Mouse (Mus musculus) embryonic fibroblast, embryonic 13.5 days (primary cell): Measurements from ENCODE around the gene Txlng.

Experiments used
- CTCF ChIP-seq: IDR thresholded peaks from 2 replicates; pipeline ENCODE4 v1.5.1; 2011; ENCODE audit warnings: mild to moderate bottlenecking, control low read depth, low read length, moderate library complexity, borderline replicate concordance; ENCODE audit not compliant: insufficient read depth
- POLR2A ChIP-seq: IDR thresholded peaks from 2 replicates; pipeline ENCODE4 v1.6.1; 2011; ENCODE audit warnings: low read depth, mild to moderate bottlenecking, control low read depth, low read length, moderate library complexity

DNA sequence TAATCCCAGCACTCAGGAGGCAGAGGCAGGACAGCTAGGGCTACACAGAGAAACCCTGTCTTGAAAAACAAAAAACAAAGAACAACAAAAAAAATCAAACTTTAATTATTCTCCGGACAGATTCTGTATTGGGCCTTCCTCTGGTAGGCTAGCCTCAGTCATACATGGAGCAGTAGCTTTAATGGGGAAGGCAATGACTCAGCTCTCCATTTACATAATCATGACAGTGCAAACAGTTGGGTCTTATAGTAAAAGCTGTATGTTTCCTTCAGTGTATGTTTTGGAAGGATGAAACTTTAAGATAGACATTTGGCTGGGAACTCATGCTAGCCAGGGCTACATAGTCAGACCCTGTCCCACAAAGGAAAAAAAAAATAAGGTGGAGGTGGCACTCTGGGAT is 19.4 kb upstream of the Txlng start:
- TF ChIP-seq CTCF: no peak
- TF ChIP-seq POLR2A: no peak
